In genomic region chr7:126791851-126792720, GRCm38 (mm10) we compare ENCODE assay signal across 8 mouse cellular contexts. TPM values are rescaled to one million over a fixed set of nuclear protein-coding genes. Genes with fewer than 3 reads are reported as not detected.
DNase-seq lines count a peak whose midpoint lies in the region; ATAC-seq lines count a peak whose summit lies in the region.

Gene Ppp4c (minus strand): TSS chr7:126792496.

- H3K4me2 ChIP-seq in hindbrain, embryonic 12.5 days (replicated peaks), result peak within 1 kb of the TSS; percentile 83

- H3K9ac ChIP-seq in hindbrain, embryonic 12.5 days, result peak within 1 kb of the TSS; percentile 94

- WGBS in hindbrain, embryonic 12.5 days, result under 1% methylated on average over 73 of the region's 83 CpGs

- peaks cover 61% of the 10 kb centered on the region for H3K36me3 ChIP-seq in hindbrain, embryonic 12.5 days

- peaks cover 35% of the 10 kb centered on the region for H3K4me1 ChIP-seq in hindbrain, embryonic 12.5 days

- H3K9me3 ChIP-seq in hindbrain, embryonic 12.5 days (replicated peaks), result no peaks in the 10 kb centered on the region

- peak within 1 kb of the TSS; percentile 95 for H3K4me3 ChIP-seq in hindbrain, embryonic 12.5 days

- peak within 1 kb of the TSS; percentile 96 for H3K27ac ChIP-seq in hindbrain, embryonic 12.5 days

- DNase-seq in Muller cell, postnatal 12 days (ENCODE audit: inconsistent ontology term), result peak; percentile 98
- DNase-seq in cerebellum, adult 9-11 months, result peak; percentile 97
- peak; percentile 92 to 97 for DNase-seq in frontal cortex, postnatal 10 days (ENCODE audit: low spot score in 2 of 2)
- peak; percentile 93 to 97 for DNase-seq in layer of hippocampus, postnatal 14 days (ENCODE audit: low spot score in 2 of 2)
- peak; percentile 98 for DNase-seq in lung, postnatal 14 days
- DNase-seq in retina, adult 2 months (ENCODE audit: low read depth, low spot score), result peak; percentile 89
- DNase-seq in thymus, postnatal 36 days, result peak; percentile 96 to 98

- ATAC-seq in hindbrain, embryonic 12.5 days (ENCODE audit: low FRiP score), result peak; percentile 91

- H3K27me3 ChIP-seq in hindbrain, embryonic 12.5 days, result no peaks in the 10 kb centered on the region

RNA-seq across cellular contexts. Expression of gene Ppp4c, which starts in this region (rescaled TPM):
- polyA plus RNA-seq in hindbrain, embryonic 12.5 days (2016; fragmentation: Nextera tagmentation; extraction: Ambion mirVana), result 286 and 294 TPM in 2 replicates
- total RNA-seq in layer of hippocampus, postnatal 14 days (2021), result 10 to 100 TPM; 49.0 to 51.8 TPM

Comparison
In these comparisons a context has a peak if more than half of its experiments do, and no peak if none do; other contexts are left out.
1. Peak in every context shown above with its lines: DNase-seq, ATAC-seq, H3K4me3 ChIP-seq and H3K27ac ChIP-seq.